Mouse (Mus musculus) thymus, adult 2 months (tissue): ENCODE data around the gene Faah. TPM values are rescaled to one million over a fixed set of nuclear protein-coding genes. Genes with fewer than 3 reads are reported as not detected.

ENCODE experiments used
- DNase-seq: peaks from one replicate; pipeline ENCODE4 v3.0.0; 2021
- H3K27ac ChIP-seq: fragments of 200-500 bp; 2 replicates; pipeline ENCODE4 v1.5.1; 2012; ENCODE audit warnings: low read length, control low read depth; ENCODE audit not compliant: control insufficient read depth, insufficient read depth
- H3K27me3 ChIP-seq: fragments of 200-500 bp; 2 replicates; pipeline ENCODE4 v1.6.1; 2012; ENCODE audit warnings: mild to moderate bottlenecking, low read length, moderate library complexity, mixed read lengths; ENCODE audit not compliant: control insufficient read depth, insufficient read depth
- H3K36me3 ChIP-seq: fragments of 200-500 bp; 2 replicates; pipeline ENCODE4 v1.6.1; 2012; ENCODE audit warnings: mild to moderate bottlenecking, low read length, moderate library complexity; ENCODE audit not compliant: control insufficient read depth, insufficient read depth
- H3K4me1 ChIP-seq: fragments of 200-500 bp; replicated peaks from 2 replicates; pipeline ENCODE4 v1.6.1; 2012; ENCODE audit warnings: low read length; ENCODE audit not compliant: control insufficient read depth, insufficient read depth
- H3K4me3 ChIP-seq: fragments of 200-500 bp; 2 replicates; pipeline ENCODE4 v1.5.1; 2012; ENCODE audit warnings: mild to moderate bottlenecking, low read length, control low read depth, moderate library complexity; ENCODE audit not compliant: control insufficient read depth, insufficient read depth
- CTCF ChIP-seq: fragments of 200-500 bp; IDR thresholded peaks from 2 replicates; pipeline ENCODE4 v1.5.1; 2012; ENCODE audit warnings: mild to moderate bottlenecking, control low read depth, low read length, moderate library complexity, borderline replicate concordance; ENCODE audit not compliant: control insufficient read depth, poor library complexity, insufficient read depth; ENCODE audit errors: extremely low read depth
- POLR2A ChIP-seq: fragments of 200-500 bp; IDR thresholded peaks from 2 replicates; pipeline ENCODE4 v1.6.1; 2012; ENCODE audit warnings: mild to moderate bottlenecking, low read length, control low read depth, moderate library complexity; ENCODE audit not compliant: control insufficient read depth, poor library complexity, insufficient read depth; ENCODE audit errors: extremely low read depth
- WGBS: fragments of 180-500 bp; shearing (Covaris S2); methylation state at CpG from one replicate; pipeline ENCODE4 v1.1.7; 2018; 5-methylcytosine and 5-hydroxymethylcytosine counted together
- polyA plus RNA-seq: library from polyadenylated mRNA; depleted of rRNA; stranded (reverse); fragments of >200 nt; gene quantifications from 2 replicates; pipeline ENCODE4 v1.2.3, GENCODE M21; 2012; rRNA removed

Gene Faah
- polyA plus RNA-seq, 1 experiment = 88.1 TPM

DNA sequence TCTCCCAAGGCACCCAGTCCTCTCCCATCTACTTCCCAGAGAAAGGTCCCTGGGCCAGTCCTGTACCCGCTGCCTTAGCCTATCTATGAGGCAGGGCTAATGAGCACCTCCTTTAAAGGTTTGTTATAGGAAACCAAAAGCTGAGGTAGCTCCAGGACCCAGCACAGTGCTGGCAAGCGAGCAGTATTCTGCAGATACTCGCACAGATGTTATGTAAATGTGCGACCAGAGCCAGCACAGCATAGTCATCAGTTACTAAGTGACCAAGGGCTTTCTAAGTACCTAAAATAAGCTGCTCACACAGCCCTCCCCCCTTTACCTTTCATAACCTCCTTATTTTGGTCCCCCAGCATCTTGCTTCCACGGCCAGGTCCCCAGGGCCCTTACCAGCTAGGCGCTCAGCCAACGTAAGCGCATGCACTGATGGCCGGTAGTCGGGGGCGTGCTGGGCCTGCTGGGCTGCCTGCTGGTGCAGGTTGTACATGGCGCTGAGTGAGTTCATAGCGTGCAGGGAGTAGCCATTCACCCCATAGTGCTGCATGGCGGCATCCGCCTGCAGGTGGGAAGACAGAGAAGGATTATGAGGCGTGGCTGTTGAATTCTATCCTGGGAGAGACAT lies 94.4 kb downstream of the Faah start:
- no peaks in the 10 kb centered on the region for H3K36me3 ChIP-seq
- no peak overlapping the region for H3K4me3 ChIP-seq
- H3K27me3 ChIP-seq = no peaks in the 10 kb centered on the region; the same call in 1 of the 2 replicates
- DNase-seq = no peak
- no peak overlapping the region for H3K27ac ChIP-seq
- TF ChIP-seq CTCF (no peak), POLR2A (no peak)
- no peaks in the 10 kb centered on the region for H3K4me1 ChIP-seq
- 87% methylated on average over 16 of the region's 16 CpGs for WGBS

DNA sequence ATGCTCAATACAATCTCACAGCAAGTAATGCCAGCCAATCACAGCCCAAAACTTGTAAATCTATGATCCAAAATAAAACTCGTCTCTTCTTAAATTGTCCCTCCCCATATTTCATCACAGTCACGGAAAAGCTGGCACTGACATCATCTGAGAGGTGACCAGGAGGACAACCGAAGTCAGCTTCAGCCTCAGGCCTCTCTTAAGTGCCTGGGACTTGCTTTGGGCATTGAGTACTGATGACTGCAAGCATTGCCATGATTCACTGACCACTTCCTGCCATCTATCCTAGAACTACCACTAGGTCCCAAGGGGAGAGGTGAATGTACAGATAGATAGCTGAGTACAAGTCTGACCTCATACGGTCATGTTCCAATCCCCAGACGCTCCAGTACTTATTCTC lies 95.0 kb downstream of the Faah start:
- 89% methylated on average over 5 of the region's 5 CpGs for WGBS
- Histone ChIP-seq H3K4me3 (no peak overlapping the region), H3K4me1 (no peaks in the 10 kb centered on the region), H3K36me3 (no peaks in the 10 kb centered on the region), H3K27me3 (no peaks in the 10 kb centered on the region; the same call in 1 of the 2 replicates), H3K27ac (no peak overlapping the region)
- DNase-seq = no peak
- TF ChIP-seq POLR2A (no peak), CTCF (no peak)

DNA sequence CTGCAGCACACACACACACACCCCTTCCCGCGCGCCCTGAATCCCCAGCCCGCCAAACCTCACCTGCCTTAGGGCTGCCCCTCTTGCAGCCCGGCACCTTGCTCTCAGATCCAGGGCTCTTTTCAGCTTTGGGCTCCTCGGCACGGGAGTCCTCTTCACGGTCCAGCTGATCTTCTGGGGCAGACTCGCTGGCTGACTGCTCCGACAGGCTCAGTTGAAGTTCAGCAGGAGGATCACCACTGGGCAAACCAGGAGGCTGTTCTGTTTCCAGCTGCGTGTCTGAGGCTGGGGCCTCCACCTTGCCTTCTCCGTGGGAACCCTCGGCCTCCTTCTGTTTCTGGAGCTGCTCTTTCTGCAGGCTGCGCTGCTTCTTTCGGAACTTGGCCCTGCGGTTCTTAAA lies 97.8 kb downstream of the Faah start:
- no peak for DNase-seq
- Histone ChIP-seq H3K27ac (no peak overlapping the region), H3K27me3 (no peaks in the 10 kb centered on the region; the same call in 1 of the 2 replicates), H3K4me3 (no peak overlapping the region), H3K36me3 (no peaks in the 10 kb centered on the region), H3K4me1 (no peaks in the 10 kb centered on the region)
- no peak for TF ChIP-seq CTCF
- TF ChIP-seq POLR2A = no peak
- 90% methylated on average over 16 of the region's 16 CpGs for WGBS

Other genes starting within 250 kb of the Faah start
- 0.71 and 0.87 TPM in 2 replicates for gene Tex38, start 236.9 kb downstream of the Faah start, polyA plus RNA-seq
- 30.2 and 37.5 TPM in 2 replicates for gene Atpaf1, start 233.1 kb downstream of the Faah start, polyA plus RNA-seq
- gene Mob3c, start 189.8 kb downstream of the Faah start, polyA plus RNA-seq = 36.4 and 36.8 TPM in 2 replicates
- gene Mknk1, start 178.7 kb downstream of the Faah start, polyA plus RNA-seq = 101 and 136 TPM in 2 replicates
- gene Kncn, start 133.5 kb downstream of the Faah start, polyA plus RNA-seq = 0.09 and 0.15 TPM in 2 replicates
- 0.17 TPM in 1 of 2 replicates, not detected in the other for gene 6430628N08Rik, start 127.3 kb downstream of the Faah start, polyA plus RNA-seq
- gene Dmbx1, start 78.0 kb downstream of the Faah start, polyA plus RNA-seq = 0.14 and 0.18 TPM in 2 replicates
- gene Nsun4, start 36.0 kb upstream of the Faah start, polyA plus RNA-seq = 15.9 and 19.1 TPM in 2 replicates
- 133 and 213 TPM in 2 replicates for gene Uqcrh, start 57.1 kb upstream of the Faah start, polyA plus RNA-seq
- gene Lrrc41, start 57.3 kb upstream of the Faah start, polyA plus RNA-seq = 66.1 and 67.1 TPM in 2 replicates
- 12.7 and 15.4 TPM in 2 replicates for gene Rad54l, start 105.8 kb upstream of the Faah start, polyA plus RNA-seq
- 36.1 and 40.1 TPM in 2 replicates for gene Pomgnt1, start 105.9 kb upstream of the Faah start, polyA plus RNA-seq
- 0.88 and 1.1 TPM in 2 replicates for gene Lurap1, start 133.4 kb upstream of the Faah start, polyA plus RNA-seq
- 3.0 and 4.1 TPM in 2 replicates for gene Tspan1, start 149.7 kb upstream of the Faah start, polyA plus RNA-seq
- gene 1700042G07Rik, start 155.4 kb upstream of the Faah start, polyA plus RNA-seq = not detected in 2 replicates
- not detected in 2 replicates for gene Gm49337, start 155.5 kb upstream of the Faah start, polyA plus RNA-seq
- gene Pik3r3, start 203.7 kb upstream of the Faah start, polyA plus RNA-seq = 26.0 and 26.3 TPM in 2 replicates